In the genomic region with DNA sequence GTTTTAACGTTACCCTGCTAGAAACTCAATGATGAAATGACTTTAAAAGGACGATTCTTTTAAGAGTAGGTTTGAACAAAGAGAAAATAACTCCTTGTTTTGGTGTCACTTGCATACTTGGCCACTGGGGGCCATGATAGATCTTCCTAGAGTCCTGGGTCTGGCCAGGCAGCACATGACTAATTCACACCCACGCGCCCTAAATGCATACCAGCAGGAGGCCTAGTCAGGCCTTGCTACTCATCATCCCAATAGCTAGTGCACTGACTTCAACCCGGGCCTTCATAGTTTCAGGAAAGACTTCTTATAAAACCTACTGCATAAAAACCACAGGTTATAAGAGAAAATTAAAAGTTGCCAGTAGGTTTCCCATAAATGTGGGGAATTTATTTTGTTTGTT, we compare ENCODE assay signal across 11 mouse cellular contexts. TPM values are rescaled to one million over a fixed set of nuclear protein-coding genes. Genes with fewer than 3 reads are reported as not detected.
DNase-seq lines count a peak whose midpoint lies in the region; ATAC-seq and TF ChIP-seq lines count a peak whose summit lies in the region.
"Had no signal": no experiment of that assay in that cellular context is flagged by ENCODE, and none has a peak within 500 bp of the region (broad histone marks: within the 10 kb centered on the region; RNA-seq: fewer than 3 reads in every experiment).

No protein-coding gene starts in this region.

- no peaks in the 10 kb centered on the region for H3K9me3 ChIP-seq in G1E (replicated peaks)
- H3K9me3 ChIP-seq: hindbrain, embryonic 13.5 days had no signal

- no peak for TF ChIP-seq CTCF in G1E (IDR thresholded peaks at IDR 0.05; ENCODE audit: low read depth, low read length)

- no peaks in the 10 kb centered on the region for H3K27me3 ChIP-seq in G1E (ENCODE audit: insufficient read depth, low read length)
- H3K27me3 ChIP-seq: hindbrain, embryonic 13.5 days had no signal

- intact Hi-C loops in gastrocnemius, postnatal 36 days (cut with DNase I): no loop called here

- H3K4me1 ChIP-seq in G1E (ENCODE audit: insufficient read depth, low read depth, low read length): no peaks in the 10 kb centered on the region
- H3K4me1 ChIP-seq: hindbrain, embryonic 13.5 days had no signal

- peak; percentile 10 to 45 for DNase-seq in kidney, postnatal 4 days
- DNase-seq in kidney, postnatal 14 days: no peak
- DNase-seq in G1E (ENCODE audit: low spot score): no peak
- DNase-seq in adipocyte (ENCODE audit: low spot score): peak; percentile 31
- no peak for DNase-seq in gastrocnemius, postnatal 36 days
- DNase-seq: cerebellum, adult 18-20 months; lung, postnatal 14 days had no signal

- peaks cover 9% of the 10 kb centered on the region for H3K36me3 ChIP-seq in G1E (replicated peaks)
- H3K36me3 ChIP-seq: hindbrain, embryonic 13.5 days had no signal

- peak; percentile 49; the same call in 1 of the 2 replicates for ATAC-seq in G1E (ENCODE audit: extremely low read depth, insufficient number of reproducible peaks, low FRiP score, poor library complexity, severe bottlenecking)
- peak; percentile 98 for ATAC-seq in megakaryocyte progenitor cell, adult 5-6 weeks (replicated peaks; ENCODE audit: poor library complexity)
- no peak for ATAC-seq in monocyte, adult 5-6 weeks (replicated peaks; ENCODE audit: insufficient number of reproducible peaks, low FRiP score, low TSS enrichment, poor library complexity, severe bottlenecking)

- no peak overlapping the region for H3K4me3 ChIP-seq in G1E (ENCODE audit: low read depth, low read length)
- H3K4me3 ChIP-seq: hindbrain, embryonic 13.5 days; left cerebral cortex, adult 2 months had no signal

RNA-seq across cellular contexts. Expression of gene Zdhhc23, which starts 22.5 kb away (rescaled TPM):
- total RNA-seq in G1E (2014; fragmentation: Nextera tagmentation) (0.90 TPM in 1 of 2 replicates, not detected in the other), G1E (2017) (0.52 and 0.55 TPM in 2 replicates)
- polyA plus RNA-seq in G1E (2012): 0.11 and 0.21 TPM in 2 replicates
- total RNA-seq in megakaryocyte progenitor cell, adult 5-6 weeks (2015): 0.59 and 1.4 TPM in 2 replicates
- 0.54 and 0.62 TPM in 2 replicates for total RNA-seq in megakaryocyte progenitor cell, adult 5-6 weeks (2017)
- total RNA-seq in gastrocnemius, postnatal 36 days (2021): 10 to 100 TPM in 1 of 2 experiments, 1 to 10 TPM in 1; 7.5 to 10.9 TPM
- 0.95 to 3.9 TPM (median 1.8 TPM) in 3 replicates for total RNA-seq in monocyte, adult 5-6 weeks (2017)

Comparison
In these comparisons a context has a peak if more than half of its experiments do, and no peak if none do; other contexts are left out.
1. DNase-seq: peak in kidney, postnatal 4 days (2 of 2) and adipocyte (single experiment); none in kidney, postnatal 14 days (single experiment), G1E (single experiment) and gastrocnemius, postnatal 36 days (0 of 2).